In genomic region chr2:51014232-51014631, GRCm38 (mm10) we compare ENCODE assay signal across 29 mouse cellular contexts.
DNase-seq lines count a peak whose midpoint lies in the region; ATAC-seq and TF ChIP-seq lines count a peak whose summit lies in the region.
"Had no signal": no experiment of that assay in that cellular context is flagged by ENCODE, and none has a peak within 500 bp of the region (broad histone marks: within the 10 kb centered on the region; RNA-seq: fewer than 3 reads in every experiment).

No protein-coding gene starts in this region.

- TF ChIP-seq EP300 in CH12.LX (IDR thresholded peaks at IDR 0.05; ENCODE audit: low read length), result no peak

- in situ Hi-C loops in CH12.LX (cut with MboI; ENCODE audit: low pct_ligation_motif_present, low pct_unique_long_range_greater_than_20kb, low sequenced_read_pairs), result no loop called here

- no peak overlapping the region for H3K4me2 ChIP-seq in CH12.LX (ENCODE audit: insufficient read depth, low read depth, poor library complexity, severe bottlenecking)
- H3K4me2 ChIP-seq: embryonic facial prominence, embryonic 13.5 days; forebrain, embryonic 13.5 days; heart, embryonic 12.5 days; heart, embryonic 15.5 days; hindbrain, embryonic 12.5 days; hindbrain, embryonic 15.5 days had no signal

- dilution Hi-C loops in CH12.LX (cut with MboI; ENCODE audit: extremely low pct_ligation_motif_present, extremely low pct_unique_long_range_greater_than_20kb, low sequenced_read_pairs), result no loop called here

- intact Hi-C loops in heart, postnatal 10 days (cut with DNase I), result no loop called here

- TF ChIP-seq POLR2A in CH12.LX (IDR thresholded peaks at IDR 0.05; ENCODE audit: low read depth, low read length), result no peak
- TF ChIP-seq POLR2A in bone marrow macrophage, adult 2 months (IDR thresholded peaks at IDR 0.05; ENCODE audit: borderline replicate concordance, low read depth, low read length), result no peak

- no peaks in the 10 kb centered on the region for H3K9me3 ChIP-seq in CH12.LX (replicated peaks; ENCODE audit: low read length)
- H3K9me3 ChIP-seq: embryonic facial prominence, embryonic 10.5 days; embryonic facial prominence, embryonic 13.5 days; forebrain, embryonic 10.5 days; forebrain, embryonic 13.5 days; heart, embryonic 12.5 days; heart, embryonic 15.5 days; hindbrain, embryonic 12.5 days; hindbrain, embryonic 15.5 days had no signal

- no peaks in the 10 kb centered on the region for H3K79me2 ChIP-seq in CH12.LX (replicated peaks; ENCODE audit: control insufficient read depth, extremely low read depth, insufficient read depth, poor library complexity, severe bottlenecking)

- no peaks in the 10 kb centered on the region for H3K36me3 ChIP-seq in CH12.LX (replicated peaks in 1 of 2; ENCODE audit: control insufficient read depth in 1 of 2, insufficient read depth in 1 of 2, low read length in 1 of 2)
- H3K36me3 ChIP-seq: embryonic facial prominence, embryonic 10.5 days; embryonic facial prominence, embryonic 13.5 days; forebrain, embryonic 10.5 days; heart, embryonic 12.5 days; heart, embryonic 15.5 days; hindbrain, embryonic 12.5 days; hindbrain, embryonic 15.5 days had no signal

- no peak for TF ChIP-seq RAD21 in CH12.LX (IDR thresholded peaks at IDR 0.05; ENCODE audit: low read depth, low read length)

- ATAC-seq in granulocyte monocyte progenitor cell, adult 5-6 weeks (replicated peaks; ENCODE audit: poor library complexity, severe bottlenecking), result peak; percentile 57
- ATAC-seq in megakaryocyte, adult 5-6 weeks (ENCODE audit: poor library complexity, severe bottlenecking), result peak; percentile 60
- ATAC-seq: activated CD4-positive, CD25-positive, alpha-beta regulatory T cell, adult 4 months; CD4-positive, CD25-positive, alpha-beta regulatory T cell, adult 4 months; forebrain, embryonic 13.5 days; forebrain, embryonic 16.5 days had no signal

- no peaks in the 10 kb centered on the region for H3K27me3 ChIP-seq in CH12.LX (replicated peaks)
- H3K27me3 ChIP-seq: embryonic facial prominence, embryonic 13.5 days; forebrain, embryonic 13.5 days; heart, embryonic 12.5 days; heart, embryonic 15.5 days; hindbrain, embryonic 12.5 days; hindbrain, embryonic 15.5 days had no signal

- TF ChIP-seq CTCF in CH12.LX (conservative IDR thresholded peaks at IDR 0.05 in 1 of 2, IDR thresholded peaks at IDR 0.05 in 1 of 2; ENCODE audit: low read depth in 2 of 2, low read length in 2 of 2), result no peak
- TF ChIP-seq CTCF in bone marrow macrophage, adult 2 months (IDR thresholded peaks at IDR 0.05; ENCODE audit: low read depth, low read length), result no peak

- no peak overlapping the region for H3K4me3 ChIP-seq in CH12.LX (replicated peaks in 1 of 3; ENCODE audit: low read depth in 2 of 3, low read length in 2 of 3, poor library complexity in 1 of 3)
- no peak overlapping the region for H3K4me3 ChIP-seq in bone marrow macrophage, adult 2 months (ENCODE audit: insufficient read depth, low read length)
- H3K4me3 ChIP-seq: embryonic facial prominence, embryonic 10.5 days; embryonic facial prominence, embryonic 13.5 days; erythroblast, embryonic 14.5 days; forebrain, embryonic 10.5 days; forebrain, embryonic 13.5 days; heart, embryonic 12.5 days; heart, embryonic 15.5 days; hindbrain, embryonic 12.5 days; hindbrain, embryonic 15.5 days had no signal

- H3K27ac ChIP-seq in CH12.LX (ENCODE audit: insufficient read depth, low read depth), result no peak overlapping the region
- H3K27ac ChIP-seq in bone marrow macrophage, adult 2 months (ENCODE audit: insufficient read depth, low read depth, low read length), result peak overlapping the region; percentile 33; the same call in 1 of the 2 replicates
- H3K27ac ChIP-seq: embryonic facial prominence, embryonic 10.5 days; embryonic facial prominence, embryonic 13.5 days; forebrain, embryonic 10.5 days; forebrain, embryonic 13.5 days; heart, embryonic 15.5 days; hindbrain, embryonic 12.5 days; hindbrain, embryonic 15.5 days had no signal

- DNase-seq in CH12.LX (ENCODE audit: extremely low read depth), result peak; percentile 4
- DNase-seq in cerebellum, adult 8-10 months, result no peak
- DNase-seq in gastrocnemius, postnatal 25 days, result no peak
- DNase-seq in layer of hippocampus, adult 9-11 months, result no peak
- no peak for DNase-seq in heart, postnatal 10 days
- DNase-seq: adrenal gland, adult 8-10 months; adrenal gland, postnatal 36 days; cerebellum, adult 11-12 months; cerebellum, adult 9-10 months; cerebellum, postnatal 14 days; embryo, embryonic 11 days; gastrocnemius, postnatal 10 days; heart, postnatal 14 days; heart, postnatal 4 days had no signal

- H3K4me1 ChIP-seq in CH12.LX (ENCODE audit: control insufficient read depth in 1 of 2, insufficient read depth in 2 of 2), result peaks cover 0 to 4% of the 10 kb centered on the region in 2 experiments; a peak in 2 of 4 replicates
- H3K4me1 ChIP-seq in bone marrow macrophage, adult 2 months (ENCODE audit: control insufficient read depth, insufficient read depth, low read length), result peaks cover 10% of the 10 kb centered on the region
- H3K4me1 ChIP-seq: hindbrain, embryonic 12.5 days; hindbrain, embryonic 15.5 days had no signal

- no peak overlapping the region for H3K9ac ChIP-seq in CH12.LX (ENCODE audit: insufficient read depth, low read depth)
- H3K9ac ChIP-seq: embryonic facial prominence, embryonic 13.5 days; forebrain, embryonic 13.5 days; heart, embryonic 12.5 days; heart, embryonic 15.5 days; hindbrain, embryonic 12.5 days; hindbrain, embryonic 15.5 days had no signal

TF ChIP-seq in CH12.LX, 34 proteins besides CTCF, POLR2A, EP300 and RAD21:
- TF ChIP-seq E2F4 (IDR thresholded peaks at IDR 0.05; ENCODE audit: insufficient replicate concordance, low read depth, low read length) (no peak), TCF12 (IDR thresholded peaks at IDR 0.05; ENCODE audit: low read depth, low read length) (no peak), UBTF (IDR thresholded peaks at IDR 0.05; ENCODE audit: low read depth, low read length) (no peak), NELFE (IDR thresholded peaks at IDR 0.05; ENCODE audit: low read depth, low read length) (no peak), ZKSCAN1 (IDR thresholded peaks at IDR 0.05; ENCODE audit: borderline replicate concordance, low read depth, low read length) (no peak), MAZ (IDR thresholded peaks at IDR 0.05; ENCODE audit: low read depth, low read length) (no peak), ZNF384 (IDR thresholded peaks at IDR 0.05; ENCODE audit: low read depth, low read length) (no peak), MXI1 (IDR thresholded peaks at IDR 0.05; ENCODE audit: low read depth, low read length) (no peak), MEF2A (IDR thresholded peaks at IDR 0.05; ENCODE audit: borderline replicate concordance, low read depth, low read length) (no peak), IRF4 (IDR thresholded peaks at IDR 0.05; ENCODE audit: low read depth, low read length) (no peak), USF1 (IDR thresholded peaks at IDR 0.05; ENCODE audit: low read depth, low read length) (no peak), POLR2AphosphoS2 (IDR thresholded peaks at IDR 0.05; ENCODE audit: low read depth, low read length) (no peak), MYC (IDR thresholded peaks at IDR 0.05; ENCODE audit: low read depth, low read length) (no peak), SMC3 (IDR thresholded peaks at IDR 0.05; ENCODE audit: low read depth, low read length) (no peak), ETS1 (conservative IDR thresholded peaks at IDR 0.05; ENCODE audit: low read depth, low read length) (no peak), GABPA (IDR thresholded peaks at IDR 0.05; ENCODE audit: insufficient replicate concordance, low read depth, low read length) (no peak), TBP (conservative IDR thresholded peaks at IDR 0.05; ENCODE audit: low read depth, low read length) (no peak), MAFK (IDR thresholded peaks at IDR 0.05; ENCODE audit: insufficient replicate concordance, low read length) (no peak)
